Mouse (Mus musculus) cerebellum, postnatal 25 days (tissue): Measurements from ENCODE around the gene Lingo2.

Experiments used
- DNase-seq, 2 experiments: peaks; one replicate each; pipeline ENCODE4 v3.0.0; 2021; ENCODE audit warnings: mixed read lengths in 2 of 2

Lingo2 gene

GRCm38 (mm10) chr4:36540664-36541360 is 410.7 kb downstream of the Lingo2 start:
- no peak for DNase-seq

GRCm38 (mm10) chr4:36533895-36534294 is 417.7 kb downstream of the Lingo2 start:
- no peak for DNase-seq

GRCm38 (mm10) chr4:36490255-36490654 is 461.3 kb downstream of the Lingo2 start:
- DNase-seq: no peak

- DNase-seq: no peak
Measured at GRCm38 (mm10) chr4:36435211-36435610, 516.3 kb downstream of the Lingo2 start.

- DNase-seq: no peak
Measured at GRCm38 (mm10) chr4:36426192-36426591, 525.4 kb downstream of the Lingo2 start.

GRCm38 (mm10) chr4:36407350-36407749 is 544.2 kb downstream of the Lingo2 start:
- no peak for DNase-seq

GRCm38 (mm10) chr4:36368925-36369324 is 582.6 kb downstream of the Lingo2 start:
- no peak for DNase-seq

GRCm38 (mm10) chr4:36354401-36354800 is 597.1 kb downstream of the Lingo2 start:
- peak; percentile 6 to 7 for DNase-seq

- DNase-seq: no peak
Measured at GRCm38 (mm10) chr4:36331741-36332140, 619.8 kb downstream of the Lingo2 start.

- DNase-seq: no peak
Measured at GRCm38 (mm10) chr4:36325603-36326002, 625.9 kb downstream of the Lingo2 start.

- no peak for DNase-seq
Measured at GRCm38 (mm10) chr4:36313067-36313466, 638.5 kb downstream of the Lingo2 start.

GRCm38 (mm10) chr4:36311431-36311830 is 640.1 kb downstream of the Lingo2 start:
- no peak for DNase-seq

- no peak for DNase-seq
Measured at GRCm38 (mm10) chr4:36305228-36305627, 646.3 kb downstream of the Lingo2 start.

GRCm38 (mm10) chr4:36289701-36290053 is 661.9 kb downstream of the Lingo2 start:
- DNase-seq: no peak

- peak; percentile 67 to 81 for DNase-seq
Measured at GRCm38 (mm10) chr4:36288813-36289700, 662.5 kb downstream of the Lingo2 start.

- no peak for DNase-seq
Measured at GRCm38 (mm10) chr4:36262436-36263169, 688.9 kb downstream of the Lingo2 start.

- peak; percentile 52 to 77 for DNase-seq
Measured at GRCm38 (mm10) chr4:36186231-36186922, 765.2 kb downstream of the Lingo2 start.

GRCm38 (mm10) chr4:36183643-36184042 is 767.9 kb downstream of the Lingo2 start:
- DNase-seq: no peak

GRCm38 (mm10) chr4:36170099-36170498 is 781.4 kb downstream of the Lingo2 start:
- DNase-seq: no peak

GRCm38 (mm10) chr4:36131341-36131740 is 820.2 kb downstream of the Lingo2 start:
- DNase-seq: no peak

GRCm38 (mm10) chr4:36095482-36095881 is 856.1 kb downstream of the Lingo2 start:
- no peak for DNase-seq

- no peak for DNase-seq
Measured at GRCm38 (mm10) chr4:36081095-36081852, 870.3 kb downstream of the Lingo2 start.
